Mouse (Mus musculus): Measurements from ENCODE around the gene Zfp831. TPM values are rescaled to one million over a fixed set of nuclear protein-coding genes. Genes with fewer than 3 reads are reported as not detected.

Gene Zfp831
- polyA plus RNA-seq, 1 experiment from 2014 or later: not detected

DNA sequence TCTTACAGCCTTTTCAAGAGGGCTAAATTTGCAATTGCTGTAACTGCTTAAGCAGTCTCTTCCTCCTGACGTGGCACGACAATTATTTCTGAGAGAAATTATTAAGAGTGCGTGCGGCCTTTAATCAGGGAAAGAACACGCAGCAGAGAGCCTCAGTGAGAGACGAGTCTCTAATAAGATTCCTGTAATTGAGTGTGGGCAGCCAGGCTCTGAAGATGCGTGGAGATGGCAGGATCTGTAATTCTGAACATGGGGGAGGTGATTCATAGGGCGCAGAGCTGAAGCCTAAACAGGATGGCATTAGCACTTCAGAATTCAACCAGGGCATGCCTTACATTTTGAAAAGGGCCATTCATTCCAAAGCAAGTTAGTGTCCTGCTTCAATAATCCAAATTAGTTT, 58.0 kb downstream of the Zfp831 start:
- 35% methylated on average over 8 of the region's 8 CpGs for WGBS
- no peak for ATAC-seq (replicated peaks)
- no peak overlapping the region for H3K4me3 ChIP-seq
- H3K9me3 ChIP-seq: no peaks in the 10 kb centered on the region
- H3K4me2 ChIP-seq (replicated peaks): no peak overlapping the region
- H3K36me3 ChIP-seq: no peaks in the 10 kb centered on the region
- H3K27me3 ChIP-seq: no peaks in the 10 kb centered on the region
- peaks cover 9% of the 10 kb centered on the region for H3K4me1 ChIP-seq
- H3K9ac ChIP-seq (replicated peaks): no peak overlapping the region
- H3K27ac ChIP-seq (replicated peaks): no peak overlapping the region

DNA sequence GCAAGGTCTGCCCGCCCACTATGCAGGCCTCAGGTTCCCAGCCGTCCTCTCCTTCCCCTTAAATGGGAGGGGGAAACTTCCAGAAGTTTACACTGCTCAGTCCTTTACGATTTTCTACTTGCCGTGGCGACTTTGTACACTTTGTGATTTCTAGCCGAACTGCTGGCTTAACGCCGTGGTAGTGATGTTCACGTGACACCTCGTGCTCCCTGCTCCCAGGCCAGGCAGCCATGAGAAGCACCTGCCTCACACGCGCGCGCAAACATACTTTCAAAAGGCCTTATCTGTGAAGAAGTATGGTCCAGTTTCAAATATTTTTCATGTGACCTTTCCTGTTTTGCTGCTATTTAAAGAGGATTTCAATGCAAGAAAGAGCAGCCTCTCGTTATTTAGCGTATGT, 63.8 kb downstream of the Zfp831 start:
- Histone ChIP-seq H3K4me3 (no peak overlapping the region), H3K9ac (replicated peaks) (no peak overlapping the region), H3K27me3 (no peaks in the 10 kb centered on the region), H3K9me3 (no peaks in the 10 kb centered on the region), H3K27ac (replicated peaks) (no peak overlapping the region), H3K36me3 (no peaks in the 10 kb centered on the region), H3K4me2 (replicated peaks) (no peak overlapping the region), H3K4me1 (no peaks in the 10 kb centered on the region; the same call in 1 of the 2 replicates)
- 92% methylated on average over 16 of the region's 16 CpGs for WGBS
- no peak for ATAC-seq (replicated peaks)

DNA sequence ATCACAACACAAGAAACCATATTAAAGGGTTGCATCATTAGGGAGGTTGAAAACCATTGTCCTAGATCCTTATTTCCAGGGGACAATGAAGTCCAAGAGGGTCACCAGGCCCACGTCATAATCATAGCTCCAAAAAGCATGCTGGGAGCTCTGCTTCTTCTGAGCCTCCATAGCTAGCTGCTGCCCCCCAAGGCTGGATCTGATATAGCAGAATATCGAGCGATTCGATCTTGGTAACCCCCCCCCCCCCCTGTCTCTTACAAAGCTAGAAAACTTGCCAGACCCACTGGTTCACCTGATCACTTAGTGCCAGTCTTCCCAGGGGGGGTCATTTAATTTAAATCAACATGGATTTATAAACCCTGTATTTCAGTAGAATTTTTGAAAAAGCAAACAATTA, 65.3 kb downstream of the Zfp831 start:
- 82% methylated on average over 4 of the region's 4 CpGs for WGBS
- ATAC-seq (replicated peaks): no peak

DNA sequence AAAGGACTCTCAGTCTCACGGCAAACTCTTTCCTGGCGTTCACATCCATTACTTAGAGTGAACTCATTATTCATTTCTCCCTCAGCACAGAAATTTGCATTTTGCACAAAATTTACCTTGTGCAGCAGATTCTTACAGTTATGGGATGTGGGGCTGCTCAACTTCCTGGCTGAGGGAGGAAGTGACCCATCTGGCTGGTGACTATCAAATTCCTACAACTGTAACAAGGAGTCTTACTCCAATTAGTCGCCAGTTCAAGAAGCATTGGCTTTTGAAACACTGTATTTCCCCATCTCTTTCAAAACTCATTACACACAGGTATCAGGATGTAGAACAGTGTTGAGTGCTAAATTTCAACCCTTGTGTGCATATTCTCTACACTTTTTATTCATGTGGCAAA, 66.9 kb downstream of the Zfp831 start:
- 77% methylated on average over 3 of the region's 3 CpGs for whole genome bisulfite sequencing

More for the DNA sequence above, 65.3 kb downstream of the Zfp831 start:
- Histone ChIP-seq H3K27me3 (no peaks in the 10 kb centered on the region), H3K36me3 (no peaks in the 10 kb centered on the region), H3K4me3 (no peak overlapping the region), H3K27ac (replicated peaks) (no peak overlapping the region), H3K9ac (replicated peaks) (no peak overlapping the region), H3K4me1 (no peaks in the 10 kb centered on the region), H3K9me3 (no peaks in the 10 kb centered on the region), H3K4me2 (replicated peaks) (no peak overlapping the region)

DNA sequence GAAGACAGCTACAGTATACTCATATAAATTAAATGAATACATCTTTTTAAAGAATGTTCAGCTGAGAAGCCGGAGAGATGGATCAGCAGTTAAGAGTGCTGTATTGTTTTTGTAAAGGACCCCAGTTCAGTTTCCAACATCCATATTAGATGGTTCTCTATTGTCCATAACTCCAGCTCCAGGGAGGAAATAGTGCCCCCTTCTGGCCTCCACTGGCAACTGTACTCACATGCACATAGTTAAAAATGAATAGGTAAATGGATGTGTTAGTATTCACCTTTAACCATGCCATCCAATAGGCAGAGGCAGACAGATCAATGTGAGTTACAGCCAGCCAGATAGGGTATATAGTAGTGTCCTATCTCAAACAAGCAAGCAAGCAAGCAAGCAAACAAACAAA, 68.7 kb downstream of the Zfp831 start:
- 100% methylated on average over 1 of the region's 1 CpGs for WGBS
- no peaks in the 10 kb centered on the region for H3K27me3 ChIP-seq
- no peak overlapping the region for H3K9ac ChIP-seq (replicated peaks)
- no peak overlapping the region for H3K4me2 ChIP-seq (replicated peaks)
- H3K4me1 ChIP-seq: no peaks in the 10 kb centered on the region
- no peak for ATAC-seq (replicated peaks)
- H3K9me3 ChIP-seq: no peaks in the 10 kb centered on the region
- H3K27ac ChIP-seq (replicated peaks): no peak overlapping the region
- H3K36me3 ChIP-seq: no peaks in the 10 kb centered on the region
- no peak overlapping the region for H3K4me3 ChIP-seq

More for the DNA sequence above, 66.9 kb downstream of the Zfp831 start:
- Histone ChIP-seq H3K4me1 (no peaks in the 10 kb centered on the region), H3K27ac (replicated peaks) (no peak overlapping the region), H3K4me3 (no peak overlapping the region), H3K9me3 (no peaks in the 10 kb centered on the region), H3K4me2 (replicated peaks) (no peak overlapping the region), H3K27me3 (no peaks in the 10 kb centered on the region), H3K9ac (replicated peaks) (no peak overlapping the region), H3K36me3 (no peaks in the 10 kb centered on the region)
- no peak for ATAC-seq (replicated peaks)

DNA sequence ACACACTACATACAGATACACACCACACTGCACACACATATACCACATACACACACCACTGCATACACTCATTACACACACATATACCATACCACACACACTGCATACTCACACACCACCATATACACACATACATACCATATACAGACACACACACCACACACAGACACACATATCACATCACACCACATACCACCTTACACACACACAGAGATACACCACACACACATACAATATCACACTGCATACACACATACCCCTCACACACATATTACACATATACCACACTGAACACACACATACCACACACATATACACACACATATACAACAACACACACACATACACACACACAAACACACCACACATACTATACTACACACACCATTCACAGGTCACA, 72.6 kb downstream of the Zfp831 start:
- H3K9ac ChIP-seq (replicated peaks): no peak overlapping the region
- no peak overlapping the region for H3K4me3 ChIP-seq
- H3K9me3 ChIP-seq: no peaks in the 10 kb centered on the region
- no peaks in the 10 kb centered on the region for H3K27me3 ChIP-seq
- no peaks in the 10 kb centered on the region for H3K4me1 ChIP-seq
- no peak overlapping the region for H3K27ac ChIP-seq (replicated peaks)
- no peaks in the 10 kb centered on the region for H3K36me3 ChIP-seq
- no peak for ATAC-seq (replicated peaks)
- H3K4me2 ChIP-seq (replicated peaks): no peak overlapping the region

DNA sequence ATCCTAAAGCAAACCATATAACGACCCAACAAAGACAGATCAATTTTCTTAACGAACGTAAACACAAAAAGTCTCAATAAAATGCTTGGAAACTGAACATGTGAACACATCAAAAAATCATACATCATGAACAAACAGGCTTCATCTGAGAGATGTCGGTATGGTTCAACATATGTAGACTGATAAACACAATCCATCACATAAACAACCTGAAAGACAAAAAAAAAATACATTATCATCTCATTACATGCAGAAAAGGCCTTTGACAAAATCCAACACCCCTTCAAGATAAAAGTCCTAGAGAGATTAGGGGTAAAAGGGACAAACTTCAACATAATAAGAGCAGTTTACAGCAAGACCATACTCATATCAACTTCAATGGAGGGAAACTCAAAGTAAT, 74.5 kb downstream of the Zfp831 start:
- ATAC-seq (replicated peaks): no peak
- Histone ChIP-seq H3K27ac (replicated peaks) (no peak overlapping the region), H3K4me3 (no peak overlapping the region), H3K27me3 (no peaks in the 10 kb centered on the region), H3K4me1 (no peaks in the 10 kb centered on the region), H3K9me3 (no peaks in the 10 kb centered on the region), H3K36me3 (no peaks in the 10 kb centered on the region), H3K4me2 (replicated peaks) (no peak overlapping the region), H3K9ac (replicated peaks) (no peak overlapping the region)
- WGBS: 83% methylated on average over 4 of the region's 4 CpGs

DNA sequence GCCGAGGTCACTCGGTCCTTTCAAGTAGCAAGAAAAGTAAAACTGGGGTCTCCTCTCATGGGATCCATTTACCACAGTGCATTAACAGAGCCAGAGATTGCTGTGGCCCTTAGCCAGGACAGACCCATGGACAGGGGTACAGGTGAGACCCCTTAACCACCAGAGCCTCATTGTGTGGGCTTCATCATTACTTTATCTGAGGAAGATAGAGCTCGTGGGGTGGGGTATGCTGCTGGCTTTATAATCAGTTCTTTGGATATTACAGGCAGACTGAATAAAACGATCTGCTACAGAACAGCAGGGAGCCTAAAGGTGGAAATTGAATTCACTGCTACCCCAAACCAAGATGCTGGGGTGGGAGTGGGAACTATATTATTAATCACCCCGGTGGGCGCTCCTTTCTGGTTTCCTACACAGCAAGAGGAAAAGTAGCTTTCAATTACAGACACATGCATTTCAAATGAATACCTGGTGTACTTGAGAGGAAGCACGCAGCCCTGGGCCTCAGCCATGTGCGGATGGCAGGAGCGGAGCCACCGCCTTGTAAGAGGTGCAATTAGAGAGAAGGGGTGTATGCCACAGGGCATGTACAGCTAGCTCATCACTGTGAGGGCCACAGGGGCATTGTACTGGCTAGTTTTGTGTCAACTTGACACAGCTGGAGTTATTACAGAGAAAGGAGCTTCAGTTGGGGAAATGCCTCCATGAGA, 83.9 kb downstream of the Zfp831 start:
- ATAC-seq (replicated peaks): no peak
- WGBS: 53% methylated on average over 10 of the region's 10 CpGs
- H3K4me3 ChIP-seq: no peak overlapping the region

DNA sequence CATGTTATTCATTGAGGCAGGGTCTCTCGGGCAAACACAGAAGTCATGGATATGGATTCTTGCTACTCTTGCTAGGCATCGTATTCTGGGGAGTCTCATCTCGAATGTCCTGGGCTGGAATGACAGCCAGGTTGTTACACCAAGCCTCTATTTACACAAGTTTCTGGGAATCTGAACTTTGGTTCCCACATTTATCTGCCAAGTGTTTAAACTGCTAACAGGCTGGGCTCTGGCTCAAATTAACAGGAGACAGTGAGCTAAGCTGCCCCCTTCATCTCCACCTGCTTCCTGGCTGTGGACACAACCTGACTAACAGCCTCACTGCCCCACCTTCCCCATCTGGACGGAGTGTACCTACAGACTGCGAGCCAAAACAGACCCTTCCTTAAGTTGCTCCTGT, 88.6 kb downstream of the Zfp831 start:
- no peak overlapping the region for H3K4me2 ChIP-seq (replicated peaks)
- H3K36me3 ChIP-seq: no peaks in the 10 kb centered on the region
- H3K9me3 ChIP-seq: no peaks in the 10 kb centered on the region
- no peak overlapping the region for H3K27ac ChIP-seq (replicated peaks)
- H3K27me3 ChIP-seq: no peaks in the 10 kb centered on the region
- H3K4me3 ChIP-seq: no peak overlapping the region
- no peaks in the 10 kb centered on the region for H3K4me1 ChIP-seq
- H3K9ac ChIP-seq (replicated peaks): no peak overlapping the region
- ATAC-seq (replicated peaks): no peak
- WGBS: 92% methylated on average over 5 of the region's 5 CpGs

More for the DNA sequence above, 83.9 kb downstream of the Zfp831 start:
- H3K9me3 ChIP-seq: no peaks in the 10 kb centered on the region
- H3K27me3 ChIP-seq: no peaks in the 10 kb centered on the region
- H3K27ac ChIP-seq (replicated peaks): no peak overlapping the region
- no peak overlapping the region for H3K9ac ChIP-seq (replicated peaks)
- no peaks in the 10 kb centered on the region for H3K36me3 ChIP-seq
- no peaks in the 10 kb centered on the region for H3K4me1 ChIP-seq
- no peak overlapping the region for H3K4me2 ChIP-seq (replicated peaks)

DNA sequence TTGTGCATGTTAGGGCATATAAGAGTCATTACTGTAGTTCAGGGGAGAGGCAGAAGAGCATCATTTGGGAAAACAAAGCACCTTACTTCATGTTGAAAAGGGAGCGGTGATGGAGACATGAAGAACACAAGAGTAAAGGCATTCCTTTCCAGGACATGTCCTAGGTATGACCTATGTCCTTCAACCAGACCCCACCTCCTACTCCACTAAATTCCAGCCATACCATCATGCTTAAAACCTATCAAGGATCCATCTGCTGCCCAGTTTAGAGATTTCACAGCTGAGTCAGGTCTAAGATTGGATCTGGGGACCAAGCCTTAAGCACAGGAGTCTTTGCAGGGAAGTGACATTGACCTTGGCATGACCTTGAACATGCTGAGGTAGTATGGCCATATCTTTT, 91.9 kb downstream of the Zfp831 start:
- no peak overlapping the region for H3K4me2 ChIP-seq (replicated peaks)
- no peak overlapping the region for H3K9ac ChIP-seq (replicated peaks)
- H3K4me3 ChIP-seq: no peak overlapping the region
- H3K27ac ChIP-seq (replicated peaks): no peak overlapping the region
- no peak for ATAC-seq (replicated peaks)
- no peaks in the 10 kb centered on the region for H3K27me3 ChIP-seq
- H3K36me3 ChIP-seq: no peaks in the 10 kb centered on the region
- 100% methylated on average over 1 of the region's 1 CpGs for WGBS
- H3K9me3 ChIP-seq: no peaks in the 10 kb centered on the region
- no peaks in the 10 kb centered on the region for H3K4me1 ChIP-seq

DNA sequence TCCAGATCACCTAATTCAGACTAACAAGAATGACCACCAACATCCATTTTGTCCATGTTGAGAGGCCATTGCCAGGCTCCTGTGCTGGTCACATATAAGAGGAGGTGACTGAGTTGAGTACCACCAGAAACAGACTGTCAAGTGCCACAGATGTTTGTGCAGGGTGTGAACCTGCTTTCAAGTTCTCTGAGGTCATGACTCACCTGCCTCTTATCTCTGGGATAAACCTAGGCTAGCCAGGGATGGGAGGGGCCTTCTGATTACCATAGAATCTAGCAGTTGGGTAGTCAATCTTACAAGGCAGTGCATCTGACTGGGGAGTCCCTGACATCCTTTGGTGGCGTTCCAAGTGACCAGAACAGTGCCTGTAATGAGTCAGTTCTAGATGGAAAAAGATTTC, 103.8 kb downstream of the Zfp831 start:
- 85% methylated on average over 1 of the region's 1 CpGs for WGBS
- H3K36me3 ChIP-seq: no peaks in the 10 kb centered on the region
- H3K27me3 ChIP-seq: no peaks in the 10 kb centered on the region
- H3K9me3 ChIP-seq: no peaks in the 10 kb centered on the region
- no peak overlapping the region for H3K4me3 ChIP-seq
- no peaks in the 10 kb centered on the region for H3K4me1 ChIP-seq
- ATAC-seq (replicated peaks): no peak
- H3K27ac ChIP-seq (replicated peaks): no peak overlapping the region
- H3K4me2 ChIP-seq (replicated peaks): no peak overlapping the region
- no peak overlapping the region for H3K9ac ChIP-seq (replicated peaks)

DNA sequence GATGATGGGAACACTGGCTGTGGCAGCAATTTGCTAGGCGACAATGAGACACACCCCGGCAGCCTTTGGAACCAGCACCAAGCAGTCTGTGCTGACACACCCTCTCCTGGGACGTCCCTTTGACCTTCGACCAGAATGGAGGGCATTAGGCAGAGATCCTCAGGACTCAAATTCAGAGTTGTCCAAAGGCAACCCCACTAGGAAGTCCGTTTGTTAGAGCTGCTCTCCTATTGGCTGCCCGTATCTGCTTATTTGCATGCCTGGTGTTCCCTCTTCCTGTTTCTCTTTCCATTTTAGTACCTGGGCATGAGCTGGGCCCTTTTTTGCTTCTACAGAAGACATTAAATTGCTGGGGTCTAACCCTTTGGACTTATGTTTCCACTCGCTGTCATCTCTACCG, 105.0 kb downstream of the Zfp831 start:
- Histone ChIP-seq H3K27me3 (no peaks in the 10 kb centered on the region), H3K9ac (replicated peaks) (no peak overlapping the region), H3K27ac (replicated peaks) (no peak overlapping the region), H3K4me3 (no peak overlapping the region), H3K36me3 (no peaks in the 10 kb centered on the region), H3K9me3 (no peaks in the 10 kb centered on the region), H3K4me2 (replicated peaks) (no peak overlapping the region), H3K4me1 (no peaks in the 10 kb centered on the region)
- no peak for ATAC-seq (replicated peaks)
- 85% methylated on average over 8 of the region's 8 CpGs for WGBS

DNA sequence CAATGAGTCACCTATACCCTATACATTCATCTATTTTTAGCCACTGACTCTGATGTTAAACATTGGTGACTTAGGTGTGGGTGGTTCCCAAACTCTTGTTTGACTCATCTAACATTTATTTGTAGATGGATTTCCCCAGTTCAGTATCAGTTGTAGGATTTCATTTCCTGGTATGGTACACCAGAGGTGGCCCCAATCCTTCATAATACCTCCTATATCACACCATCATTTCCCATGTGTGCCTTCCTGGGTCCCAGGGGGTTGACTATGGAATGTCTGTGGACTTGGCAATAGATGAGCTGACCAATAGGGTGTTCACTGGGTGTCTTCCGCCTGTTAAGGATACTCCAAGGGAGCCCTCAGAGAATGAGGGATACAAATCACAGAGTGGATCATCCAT, 109.9 kb downstream of the Zfp831 start:
- Histone ChIP-seq H3K27me3 (no peaks in the 10 kb centered on the region), H3K4me2 (replicated peaks) (no peak overlapping the region), H3K27ac (replicated peaks) (no peak overlapping the region), H3K4me1 (no peaks in the 10 kb centered on the region), H3K4me3 (no peak overlapping the region), H3K9me3 (no peaks in the 10 kb centered on the region), H3K9ac (replicated peaks) (no peak overlapping the region), H3K36me3 (no peaks in the 10 kb centered on the region)
- no peak for ATAC-seq (replicated peaks)
- 100% methylated on average over 1 of the region's 1 CpGs for WGBS

Data from forebrain, embryonic 15.5 days (tissue).